Mouse (Mus musculus) layer of hippocampus, postnatal 10 days (tissue): ENCODE data around the gene Mcm10. TPM values are rescaled to one million over a fixed set of nuclear protein-coding genes. Genes with fewer than 3 reads are reported as not detected.
"Not testable (repeated sequence)": the region's sequence is repeated elsewhere in the genome, so short reads cannot be mapped to it uniquely, and the experiment has no call there.

Experiments
- DNase-seq, 2 experiments: peaks; one replicate each; pipeline ENCODE4 v3.0.0; 2021; ENCODE audit warnings: low spot score in 2 of 2
- total RNA-seq, 2 experiments: library from RNA; stranded (reverse); gene quantifications; 2 replicates each; pipeline ENCODE4 v1.2.3; 2021

Gene Mcm10
- total RNA-seq, 2 experiments from 2014 or later = 2.1 to 3.2 TPM

DNA sequence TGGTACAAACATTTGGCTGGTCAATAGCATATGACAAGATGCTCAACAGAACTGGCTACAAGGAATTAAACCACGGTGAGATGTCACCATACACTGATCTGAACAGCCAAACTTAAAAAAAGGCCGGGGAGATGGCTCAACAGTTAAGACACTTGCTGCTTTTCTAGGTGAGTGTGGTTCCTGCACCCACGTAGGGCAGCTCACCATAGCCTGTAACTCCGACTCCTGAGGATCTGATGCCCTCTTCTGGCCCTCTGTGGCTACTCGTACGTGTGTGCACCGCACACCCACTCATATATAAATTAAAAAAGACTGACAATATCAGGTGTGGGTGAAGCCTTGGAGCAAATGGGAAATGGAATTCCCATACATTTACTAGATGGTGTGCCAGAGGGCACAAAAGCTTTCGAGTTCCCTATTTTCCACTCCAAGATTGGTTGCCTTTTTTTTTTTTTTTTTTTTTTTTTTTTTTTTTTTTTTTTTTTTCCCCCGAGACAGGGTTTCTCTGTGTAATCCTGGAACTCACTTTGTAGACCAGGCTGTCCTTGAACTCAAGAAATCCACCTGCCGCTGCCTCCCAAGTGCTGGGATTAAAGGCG, 23.7 kb downstream of the Mcm10 start:
- DNase-seq = no peak

- no peak for DNase-seq
Measured at GRCm38 (mm10) chr2:4987388-4988180, 25.0 kb downstream of the Mcm10 start.

DNA sequence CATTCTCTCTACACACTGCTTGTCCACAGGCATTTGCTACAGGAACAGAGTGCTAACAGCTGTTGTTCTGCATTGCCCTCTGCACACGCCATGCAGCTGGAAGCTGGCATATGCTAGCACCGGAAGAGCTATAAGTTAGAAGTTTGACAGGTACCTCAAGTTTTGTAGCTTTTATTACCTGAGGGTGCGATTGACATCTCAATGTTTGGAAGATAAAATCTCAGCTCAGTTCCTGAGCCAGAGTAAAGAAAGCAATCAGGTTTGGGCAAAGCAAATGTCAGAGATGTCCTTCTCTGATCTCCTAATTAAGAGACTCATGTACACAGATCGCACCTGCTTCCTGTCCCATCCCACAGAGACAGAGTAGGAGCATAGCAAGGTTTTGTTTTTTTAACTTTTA, 25.8 kb downstream of the Mcm10 start:
- no peak for DNase-seq

GRCm38 (mm10) chr2:4985000-4985399, 27.6 kb downstream of the Mcm10 start:
- no peak for DNase-seq

GRCm38 (mm10) chr2:4983987-4984386, 28.6 kb downstream of the Mcm10 start:
- no peak for DNase-seq

GRCm38 (mm10) chr2:4978091-4978490, 34.5 kb downstream of the Mcm10 start:
- DNase-seq = peak in 1 of 2 experiments; percentile 17

- peak in 1 of 2 experiments; percentile 25 for DNase-seq
Measured at GRCm38 (mm10) chr2:4975807-4976206, 36.8 kb downstream of the Mcm10 start, which contains the start of gene Ucma. Gene Ucma (plus strand): TSS chr2:4976122.

GRCm38 (mm10) chr2:4969083-4969482, 43.5 kb downstream of the Mcm10 start:
- DNase-seq = no peak

DNA sequence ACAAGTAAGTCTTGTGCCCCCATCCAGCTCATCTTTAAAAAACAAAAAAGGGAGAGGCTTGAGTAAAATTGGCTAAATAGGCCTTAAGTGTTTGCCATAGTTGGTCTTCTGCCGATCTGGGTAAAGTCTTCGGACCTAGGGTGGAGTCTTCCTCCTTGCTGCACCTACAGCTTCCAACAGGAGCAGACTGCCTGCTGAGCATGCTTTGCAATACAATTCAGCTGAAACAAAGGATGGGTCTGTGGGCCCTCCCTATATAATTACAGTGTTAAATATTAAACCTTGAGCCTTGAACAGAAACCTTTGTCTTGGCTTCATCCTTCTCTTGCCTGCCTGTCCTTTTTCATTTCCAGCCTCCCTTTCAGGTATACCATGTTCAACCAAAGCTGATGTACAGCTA, 44.8 kb downstream of the Mcm10 start:
- DNase-seq = no peak

GRCm38 (mm10) chr2:4958039-4958438, 54.6 kb downstream of the Mcm10 start:
- DNase-seq = no peak

GRCm38 (mm10) chr2:4954216-4954760, 58.3 kb downstream of the Mcm10 start:
- no peak for DNase-seq

DNA sequence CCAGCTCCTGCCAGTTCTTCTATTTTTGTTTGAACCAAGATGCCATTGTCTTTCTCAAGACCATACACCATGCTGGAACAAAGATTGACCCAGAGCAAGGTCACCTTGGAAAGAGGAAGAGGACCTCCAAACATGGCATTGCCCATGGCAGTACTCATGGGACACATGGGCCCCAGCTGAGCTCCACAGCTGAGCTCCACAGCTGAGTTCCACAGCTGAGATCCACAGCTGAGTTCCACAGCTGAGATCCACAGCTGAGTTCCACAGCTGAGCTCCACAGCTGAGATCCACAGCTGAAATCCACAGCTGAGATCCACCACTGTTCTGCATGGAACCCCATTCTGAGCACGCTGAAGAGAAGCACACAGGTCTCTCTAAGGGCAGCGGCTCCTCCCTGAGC, 61.6 kb downstream of the Mcm10 start:
- DNase-seq = no peak

DNA sequence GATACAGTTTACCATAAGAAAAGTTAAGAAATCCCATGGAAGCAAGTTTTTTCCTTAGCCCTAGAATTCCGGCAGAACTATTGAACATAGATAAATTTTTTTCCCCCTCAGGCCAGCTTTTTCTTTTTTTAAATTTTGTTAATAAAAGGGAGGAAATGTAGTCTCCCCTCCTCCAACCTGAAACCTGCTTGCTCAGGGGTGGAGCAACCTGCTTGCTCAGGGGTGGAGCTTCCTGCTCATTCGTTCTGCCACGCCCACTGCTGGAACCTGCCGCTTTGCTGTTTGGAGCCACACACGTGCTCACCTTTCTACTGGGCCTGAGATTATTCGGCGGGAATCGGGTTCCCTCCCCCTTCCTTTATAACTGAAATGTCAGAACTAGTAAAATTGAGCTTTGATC, 62.9 kb downstream of the Mcm10 start:
- not testable (repeated sequence) for DNase-seq

- no peak for DNase-seq
Measured at GRCm38 (mm10) chr2:4940861-4941260, 71.7 kb downstream of the Mcm10 start.

Other genes starting within 250 kb of the Mcm10 start
- gene Sephs1, start 131.2 kb downstream of the Mcm10 start, total RNA-seq = 10 to 100 TPM; 46.1 to 48.5 TPM
- gene Phyh, start 93.8 kb downstream of the Mcm10 start, total RNA-seq = 10 to 100 TPM; 59.9 to 66.6 TPM
- gene Ucma, start 36.7 kb downstream of the Mcm10 start, total RNA-seq = 1 to 10 TPM; 2.1 to 3.0 TPM
- gene Optn, start 51.3 kb upstream of the Mcm10 start, total RNA-seq = 10 to 100 TPM; 19.2 to 19.4 TPM
- 10 to 100 TPM in 1 of 2 experiments, 1 to 10 TPM in 1; 9.8 to 10.5 TPM for gene Ccdc3, start 125.0 kb upstream of the Mcm10 start, total RNA-seq